Mouse (Mus musculus) forebrain, embryonic 13.5 days (tissue): Measurements from ENCODE around the gene Ccdc33. TPM values are rescaled to one million over a fixed set of nuclear protein-coding genes. Genes with fewer than 3 reads are reported as not detected.

Experiments used
- ATAC-seq: fragments of 200-750 bp; cut with Nextera tagmentation; 2 replicates; pipeline ENCODE4 v1.8.0; 2017
- H3K27ac ChIP-seq: fragments of 300-500 bp; sonication (generic); 2 replicates; pipeline ENCODE4 v1.5.1; 2015; ENCODE audit warnings: inconsistent platforms, mild to moderate bottlenecking, moderate library complexity
- H3K27me3 ChIP-seq: fragments of 300-500 bp; sonication (generic); 2 replicates; pipeline ENCODE4 v1.6.1; 2015; ENCODE audit warnings: mild to moderate bottlenecking, inconsistent platforms
- H3K36me3 ChIP-seq: fragments of 300-500 bp; sonication (generic); 2 replicates; pipeline ENCODE4 v1.6.1; 2015; ENCODE audit warnings: mild to moderate bottlenecking, inconsistent platforms; ENCODE audit not compliant: poor library complexity, severe bottlenecking
- H3K4me1 ChIP-seq: fragments of 300-500 bp; sonication (generic); 2 replicates; pipeline ENCODE4 v1.6.1; 2015; ENCODE audit warnings: inconsistent platforms
- H3K4me2 ChIP-seq: fragments of 300-500 bp; sonication (generic); 2 replicates; pipeline ENCODE4 v1.6.1; 2015; ENCODE audit warnings: inconsistent platforms, mild to moderate bottlenecking, moderate library complexity
- H3K4me3 ChIP-seq: fragments of 300-500 bp; sonication (generic); 2 replicates; pipeline ENCODE4 v1.5.1; 2015; ENCODE audit warnings: mild to moderate bottlenecking, inconsistent platforms
- H3K9ac ChIP-seq: fragments of 300-500 bp; sonication (generic); 2 replicates; pipeline ENCODE4 v1.6.1; 2015; ENCODE audit warnings: mild to moderate bottlenecking, inconsistent platforms
- H3K9me3 ChIP-seq: fragments of 300-500 bp; sonication (generic); replicated peaks from 2 replicates; pipeline ENCODE4 v1.6.1; 2016; ENCODE audit warnings: inconsistent platforms
- WGBS: fragments of 180-500 bp; shearing (Covaris S2); methylation state at CpG from one replicate; pipeline ENCODE4 v1.1.7; 2015; 5-methylcytosine and 5-hydroxymethylcytosine counted together
- polyA plus RNA-seq: library from polyadenylated mRNA; unstranded; fragments of >200 nt; fragmentation: Nextera tagmentation; extraction: Ambion mirVana; gene quantifications from 2 replicates; pipeline ENCODE4 v1.2.1, GENCODE M21; 2015

The Ccdc33 gene
- polyA plus RNA-seq, 1 experiment from 2014 or later = 1.8 TPM

- peak; percentile 87 for ATAC-seq
- Histone ChIP-seq H3K9ac (no peak overlapping the region), H3K4me1 (peaks cover 57% of the 10 kb centered on the region), H3K27me3 (peaks cover 6% of the 10 kb centered on the region; the same call in 1 of the 2 replicates), H3K9me3 (no peaks in the 10 kb centered on the region), H3K27ac (peak overlapping the region; percentile 57), H3K36me3 (no peaks in the 10 kb centered on the region), H3K4me2 (no peak overlapping the region), H3K4me3 (no peak overlapping the region)
- 20% methylated on average over 19 of the region's 19 CpGs for WGBS
Measured at GRCm38 (mm10) chr9:58038500-58039168, 80.0 kb downstream of the Ccdc33 start.

GRCm38 (mm10) chr9:58036961-58037360 lies 81.7 kb downstream of the Ccdc33 start:
- no peak overlapping the region for H3K9ac ChIP-seq
- H3K4me2 ChIP-seq = no peak overlapping the region
- ATAC-seq = no peak
- H3K27me3 ChIP-seq = peaks cover 6% of the 10 kb centered on the region; the same call in 1 of the 2 replicates
- 88% methylated on average over 4 of the region's 4 CpGs for WGBS
- H3K4me1 ChIP-seq = peaks cover 41% of the 10 kb centered on the region
- no peak overlapping the region for H3K27ac ChIP-seq
- H3K36me3 ChIP-seq = no peaks in the 10 kb centered on the region
- no peak overlapping the region for H3K4me3 ChIP-seq
- no peaks in the 10 kb centered on the region for H3K9me3 ChIP-seq

GRCm38 (mm10) chr9:58035951-58036698 lies 82.5 kb downstream of the Ccdc33 start:
- Histone ChIP-seq H3K36me3 (no peaks in the 10 kb centered on the region), H3K27me3 (peaks cover 6% of the 10 kb centered on the region; the same call in 1 of the 2 replicates), H3K4me2 (no peak overlapping the region), H3K27ac (no peak overlapping the region), H3K9ac (no peak overlapping the region), H3K9me3 (no peaks in the 10 kb centered on the region), H3K4me3 (no peak overlapping the region), H3K4me1 (peaks cover 32% of the 10 kb centered on the region)
- WGBS = 78% methylated on average over 7 of the region's 7 CpGs
- no peak for ATAC-seq

GRCm38 (mm10) chr9:58035519-58035918 lies 83.1 kb downstream of the Ccdc33 start:
- H3K4me2 ChIP-seq = no peak overlapping the region
- no peak overlapping the region; the same call in 1 of the 2 replicates for H3K27ac ChIP-seq
- H3K36me3 ChIP-seq = no peaks in the 10 kb centered on the region
- 79% methylated on average over 2 of the region's 2 CpGs for WGBS
- H3K9ac ChIP-seq = no peak overlapping the region
- peak; percentile 57 for ATAC-seq
- peaks cover 26% of the 10 kb centered on the region for H3K4me1 ChIP-seq
- peaks cover 6% of the 10 kb centered on the region; the same call in 1 of the 2 replicates for H3K27me3 ChIP-seq
- no peaks in the 10 kb centered on the region for H3K9me3 ChIP-seq
- no peak overlapping the region for H3K4me3 ChIP-seq

GRCm38 (mm10) chr9:58031895-58032294 lies 86.7 kb downstream of the Ccdc33 start:
- ATAC-seq = no peak
- 86% methylated on average over 5 of the region's 5 CpGs for WGBS
- no peak overlapping the region for H3K4me2 ChIP-seq

GRCm38 (mm10) chr9:58029635-58030034 lies 89.0 kb downstream of the Ccdc33 start:
- Histone ChIP-seq H3K27me3 (no peaks in the 10 kb centered on the region), H3K4me3 (no peak overlapping the region), H3K9me3 (no peaks in the 10 kb centered on the region), H3K27ac (no peak overlapping the region), H3K4me2 (no peak overlapping the region), H3K4me1 (no peaks in the 10 kb centered on the region), H3K36me3 (no peaks in the 10 kb centered on the region), H3K9ac (no peak overlapping the region)
- 97% methylated on average over 6 of the region's 6 CpGs for WGBS
- ATAC-seq = no peak

More at GRCm38 (mm10) chr9:58031895-58032294, 86.7 kb downstream of the Ccdc33 start:
- H3K4me3 ChIP-seq = no peak overlapping the region
- no peaks in the 10 kb centered on the region for H3K9me3 ChIP-seq
- H3K4me1 ChIP-seq = no peaks in the 10 kb centered on the region
- H3K27ac ChIP-seq = no peak overlapping the region
- H3K9ac ChIP-seq = no peak overlapping the region
- no peaks in the 10 kb centered on the region for H3K27me3 ChIP-seq
- no peaks in the 10 kb centered on the region for H3K36me3 ChIP-seq

GRCm38 (mm10) chr9:58028841-58029240 lies 89.8 kb downstream of the Ccdc33 start:
- WGBS = 71% methylated on average over 5 of the region's 5 CpGs
- H3K9ac ChIP-seq = no peak overlapping the region
- no peak overlapping the region for H3K4me2 ChIP-seq
- H3K27me3 ChIP-seq = no peaks in the 10 kb centered on the region
- H3K9me3 ChIP-seq = no peaks in the 10 kb centered on the region
- no peaks in the 10 kb centered on the region for H3K36me3 ChIP-seq
- H3K4me1 ChIP-seq = no peaks in the 10 kb centered on the region
- H3K27ac ChIP-seq = no peak overlapping the region
- no peak for ATAC-seq
- H3K4me3 ChIP-seq = no peak overlapping the region

- no peaks in the 10 kb centered on the region for H3K4me1 ChIP-seq
- H3K36me3 ChIP-seq = no peaks in the 10 kb centered on the region
- no peak overlapping the region for H3K4me3 ChIP-seq
- H3K9me3 ChIP-seq = no peaks in the 10 kb centered on the region
- no peak overlapping the region for H3K27ac ChIP-seq
- ATAC-seq = no peak
- no peak overlapping the region for H3K4me2 ChIP-seq
- no peak overlapping the region for H3K9ac ChIP-seq
- H3K27me3 ChIP-seq = no peaks in the 10 kb centered on the region
- 62% methylated on average over 2 of the region's 2 CpGs for WGBS
Measured at GRCm38 (mm10) chr9:58027426-58028180, 91.0 kb downstream of the Ccdc33 start.

GRCm38 (mm10) chr9:58025995-58026394 lies 92.6 kb downstream of the Ccdc33 start:
- ATAC-seq = no peak
- no peak overlapping the region for H3K27ac ChIP-seq
- WGBS = 92% methylated on average over 9 of the region's 9 CpGs
- no peaks in the 10 kb centered on the region for H3K27me3 ChIP-seq
- no peak overlapping the region for H3K4me2 ChIP-seq
- H3K4me3 ChIP-seq = no peak overlapping the region
- no peaks in the 10 kb centered on the region for H3K9me3 ChIP-seq
- H3K4me1 ChIP-seq = no peaks in the 10 kb centered on the region
- no peaks in the 10 kb centered on the region for H3K36me3 ChIP-seq
- no peak overlapping the region for H3K9ac ChIP-seq

- H3K27ac ChIP-seq = no peak overlapping the region
- no peak overlapping the region for H3K9ac ChIP-seq
- no peaks in the 10 kb centered on the region for H3K9me3 ChIP-seq
- no peaks in the 10 kb centered on the region for H3K27me3 ChIP-seq
- H3K4me1 ChIP-seq = 0 out of 2 replicates have a peak, but pooled peaks cover 2% of the 10 kb centered on the region
- H3K4me3 ChIP-seq = no peak overlapping the region
- 90% methylated on average over 5 of the region's 5 CpGs for WGBS
- ATAC-seq = no peak
- H3K36me3 ChIP-seq = no peaks in the 10 kb centered on the region
- no peak overlapping the region for H3K4me2 ChIP-seq
Measured at GRCm38 (mm10) chr9:58018385-58018784, 100.2 kb downstream of the Ccdc33 start.

GRCm38 (mm10) chr9:58016962-58017361 lies 101.7 kb downstream of the Ccdc33 start:
- no peaks in the 10 kb centered on the region for H3K27me3 ChIP-seq
- peaks cover 16% of the 10 kb centered on the region for H3K4me1 ChIP-seq
- no peaks in the 10 kb centered on the region for H3K9me3 ChIP-seq
- ATAC-seq = no peak
- H3K4me3 ChIP-seq = no peak overlapping the region
- H3K36me3 ChIP-seq = no peaks in the 10 kb centered on the region
- no peak overlapping the region for H3K9ac ChIP-seq
- WGBS = 84% methylated on average over 3 of the region's 3 CpGs
- H3K27ac ChIP-seq = no peak overlapping the region
- no peak overlapping the region for H3K4me2 ChIP-seq

- Histone ChIP-seq H3K9ac (no peak overlapping the region), H3K27me3 (no peaks in the 10 kb centered on the region), H3K4me1 (peaks cover 18% of the 10 kb centered on the region), H3K9me3 (no peaks in the 10 kb centered on the region), H3K27ac (no peak overlapping the region), H3K4me3 (no peak overlapping the region), H3K4me2 (no peak overlapping the region), H3K36me3 (no peaks in the 10 kb centered on the region)
- ATAC-seq = no peak
- WGBS = 90% methylated on average over 6 of the region's 6 CpGs
Measured at GRCm38 (mm10) chr9:58015856-58016255, 102.8 kb downstream of the Ccdc33 start.
